Mouse (Mus musculus): ENCODE data around the gene Fgfr2. TPM values are rescaled to one million over a fixed set of nuclear protein-coding genes. Genes with fewer than 3 reads are reported as not detected.
"Not testable (repeated sequence)": the region's sequence is repeated elsewhere in the genome, so short reads cannot be mapped to it uniquely, and the experiment has no call there.

Fgfr2 gene
- polyA plus RNA-seq, 1 experiment from 2014 or later, result 86.9 TPM

GRCm38 (mm10) chr7:130603556-130603955, 2519.6 kb downstream of the Fgfr2 start:
- ATAC-seq (ENCODE audit: insufficient read depth, low FRiP score, low TSS enrichment), result no peak
- WGBS, result 91% methylated on average over 5 of the region's 5 CpGs
- no peak overlapping the region for H3K9ac ChIP-seq (ENCODE audit: low read length)
- no peak overlapping the region for H3K27ac ChIP-seq (ENCODE audit: low read depth, low read length)
- no peaks in the 10 kb centered on the region for H3K36me3 ChIP-seq (ENCODE audit: control insufficient read depth, insufficient read depth, low read length)
- H3K4me1 ChIP-seq (ENCODE audit: control insufficient read depth, insufficient read depth, low read length), result no peaks in the 10 kb centered on the region
- DNase-seq (ENCODE audit: low spot score), result no peak
- H3K27me3 ChIP-seq (ENCODE audit: control insufficient read depth, insufficient read depth, low read length), result no peaks in the 10 kb centered on the region
- no peak overlapping the region for H3K4me3 ChIP-seq (ENCODE audit: low read depth, low read length)
- no peak overlapping the region for H3K4me2 ChIP-seq (ENCODE audit: low read depth)
- H3K9me3 ChIP-seq (ENCODE audit: control insufficient read depth, low read length), result no peaks in the 10 kb centered on the region

- ATAC-seq (ENCODE audit: insufficient read depth, low FRiP score, low TSS enrichment), result no peak
- no peak overlapping the region for H3K4me2 ChIP-seq (ENCODE audit: low read depth)
- no peak for DNase-seq (ENCODE audit: low spot score)
- no peak overlapping the region for H3K4me3 ChIP-seq (ENCODE audit: low read depth, low read length)
- H3K36me3 ChIP-seq (ENCODE audit: control insufficient read depth, insufficient read depth, low read length), result no peaks in the 10 kb centered on the region
- H3K9me3 ChIP-seq (ENCODE audit: control insufficient read depth, low read length), result no peaks in the 10 kb centered on the region
- H3K4me1 ChIP-seq (ENCODE audit: control insufficient read depth, insufficient read depth, low read length), result no peaks in the 10 kb centered on the region
- no peaks in the 10 kb centered on the region for H3K27me3 ChIP-seq (ENCODE audit: control insufficient read depth, insufficient read depth, low read length)
- no peak overlapping the region for H3K27ac ChIP-seq (ENCODE audit: low read depth, low read length)
- 94% methylated on average over 1 of the region's 1 CpGs for WGBS
- H3K9ac ChIP-seq (ENCODE audit: low read length), result no peak overlapping the region
Measured at GRCm38 (mm10) chr7:130602804-130603203, 2520.3 kb downstream of the Fgfr2 start.

GRCm38 (mm10) chr7:130600546-130600945, 2522.6 kb downstream of the Fgfr2 start:
- DNase-seq (ENCODE audit: low spot score), result no peak
- Histone ChIP-seq H3K4me1 (ENCODE audit: control insufficient read depth, insufficient read depth, low read length) (no peaks in the 10 kb centered on the region), H3K27ac (ENCODE audit: low read depth, low read length) (no peak overlapping the region), H3K4me3 (ENCODE audit: low read depth, low read length) (no peak overlapping the region), H3K27me3 (ENCODE audit: control insufficient read depth, insufficient read depth, low read length) (no peaks in the 10 kb centered on the region), H3K4me2 (ENCODE audit: low read depth) (no peak overlapping the region), H3K36me3 (ENCODE audit: control insufficient read depth, insufficient read depth, low read length) (no peaks in the 10 kb centered on the region), H3K9me3 (ENCODE audit: control insufficient read depth, low read length) (no peaks in the 10 kb centered on the region), H3K9ac (ENCODE audit: low read length) (no peak overlapping the region)
- 75% methylated on average over 2 of the region's 2 CpGs for WGBS
- ATAC-seq (ENCODE audit: insufficient read depth, low FRiP score, low TSS enrichment), result no peak

GRCm38 (mm10) chr7:130600074-130600473, 2523.1 kb downstream of the Fgfr2 start:
- no peak for DNase-seq (ENCODE audit: low spot score)

GRCm38 (mm10) chr7:130597546-130597945, 2525.6 kb downstream of the Fgfr2 start:
- no peak for ATAC-seq (ENCODE audit: insufficient read depth, low FRiP score, low TSS enrichment)
- Histone ChIP-seq H3K36me3 (ENCODE audit: control insufficient read depth, insufficient read depth, low read length) (no peaks in the 10 kb centered on the region), H3K27ac (ENCODE audit: low read depth, low read length) (no peak overlapping the region), H3K4me2 (ENCODE audit: low read depth) (no peak overlapping the region), H3K27me3 (ENCODE audit: control insufficient read depth, insufficient read depth, low read length) (no peaks in the 10 kb centered on the region), H3K9me3 (ENCODE audit: control insufficient read depth, low read length) (no peaks in the 10 kb centered on the region), H3K4me3 (ENCODE audit: low read depth, low read length) (no peak overlapping the region), H3K9ac (ENCODE audit: low read length) (no peak overlapping the region), H3K4me1 (ENCODE audit: control insufficient read depth, insufficient read depth, low read length) (no peaks in the 10 kb centered on the region)
- DNase-seq (ENCODE audit: low spot score), result no peak
- WGBS, result 83% methylated on average over 6 of the region's 6 CpGs

More at GRCm38 (mm10) chr7:130600074-130600473, 2523.1 kb downstream of the Fgfr2 start:
- WGBS, result 91% methylated on average over 3 of the region's 3 CpGs
- Histone ChIP-seq H3K4me2 (ENCODE audit: low read depth) (no peak overlapping the region), H3K36me3 (ENCODE audit: control insufficient read depth, insufficient read depth, low read length) (no peaks in the 10 kb centered on the region), H3K27me3 (ENCODE audit: control insufficient read depth, insufficient read depth, low read length) (no peaks in the 10 kb centered on the region), H3K9me3 (ENCODE audit: control insufficient read depth, low read length) (no peaks in the 10 kb centered on the region), H3K4me3 (ENCODE audit: low read depth, low read length) (no peak overlapping the region), H3K4me1 (ENCODE audit: control insufficient read depth, insufficient read depth, low read length) (no peaks in the 10 kb centered on the region), H3K27ac (ENCODE audit: low read depth, low read length) (no peak overlapping the region), H3K9ac (ENCODE audit: low read length) (no peak overlapping the region)
- ATAC-seq (ENCODE audit: insufficient read depth, low FRiP score, low TSS enrichment), result no peak

GRCm38 (mm10) chr7:130596079-130596855, 2526.9 kb downstream of the Fgfr2 start:
- not testable (repeated sequence) for H3K9ac ChIP-seq (ENCODE audit: low read length); H3K27me3 ChIP-seq (ENCODE audit: control insufficient read depth, insufficient read depth, low read length); H3K9me3 ChIP-seq (ENCODE audit: control insufficient read depth, low read length); H3K4me2 ChIP-seq (ENCODE audit: low read depth); H3K27ac ChIP-seq (ENCODE audit: low read depth, low read length); H3K4me3 ChIP-seq (ENCODE audit: low read depth, low read length); H3K4me1 ChIP-seq (ENCODE audit: control insufficient read depth, insufficient read depth, low read length); DNase-seq (ENCODE audit: low spot score); ATAC-seq (ENCODE audit: insufficient read depth, low FRiP score, low TSS enrichment); H3K36me3 ChIP-seq (ENCODE audit: control insufficient read depth, insufficient read depth, low read length)
- 61% methylated on average over 9 of the region's 19 CpGs for WGBS

GRCm38 (mm10) chr7:130593375-130594239, 2529.5 kb downstream of the Fgfr2 start:
- H3K4me2 ChIP-seq (ENCODE audit: low read depth); H3K9me3 ChIP-seq (ENCODE audit: control insufficient read depth, low read length); H3K9ac ChIP-seq (ENCODE audit: low read length); H3K27ac ChIP-seq (ENCODE audit: low read depth, low read length); H3K27me3 ChIP-seq (ENCODE audit: control insufficient read depth, insufficient read depth, low read length); DNase-seq (ENCODE audit: low spot score); H3K4me3 ChIP-seq (ENCODE audit: low read depth, low read length); H3K36me3 ChIP-seq (ENCODE audit: control insufficient read depth, insufficient read depth, low read length); H3K4me1 ChIP-seq (ENCODE audit: control insufficient read depth, insufficient read depth, low read length): not testable (repeated sequence)
- 57% methylated on average over 7 of the region's 11 CpGs for WGBS
- ATAC-seq (ENCODE audit: insufficient read depth, low FRiP score, low TSS enrichment), result peak; percentile 74

- not testable (repeated sequence) for ATAC-seq (ENCODE audit: insufficient read depth, low FRiP score, low TSS enrichment); H3K4me1 ChIP-seq (ENCODE audit: control insufficient read depth, insufficient read depth, low read length); H3K9me3 ChIP-seq (ENCODE audit: control insufficient read depth, low read length); H3K9ac ChIP-seq (ENCODE audit: low read length); H3K27me3 ChIP-seq (ENCODE audit: control insufficient read depth, insufficient read depth, low read length); H3K27ac ChIP-seq (ENCODE audit: low read depth, low read length); H3K36me3 ChIP-seq (ENCODE audit: control insufficient read depth, insufficient read depth, low read length); DNase-seq (ENCODE audit: low spot score); H3K4me3 ChIP-seq (ENCODE audit: low read depth, low read length); H3K4me2 ChIP-seq (ENCODE audit: low read depth)
- no CpG with 5 or more reads among the region's 11 CpGs for WGBS
Measured at GRCm38 (mm10) chr7:130592975-130593374, 2530.2 kb downstream of the Fgfr2 start.
